Mouse (Mus musculus) heart, postnatal 36 days (tissue): ENCODE data around the gene Pde9a. TPM values are rescaled to one million over a fixed set of nuclear protein-coding genes. Genes with fewer than 3 reads are reported as not detected.

Source experiments
- DNase-seq, 2 experiments: peaks; one replicate each; pipeline ENCODE4 v3.0.0; 2021 to 2022
- intact Hi-C: fragments of 180-260 bp; cut with DNase I; formaldehyde crosslinking; loops from one replicate; pipeline ENCODE4 v1.15.1; 2025
- total RNA-seq, 2 experiments: library from RNA; stranded (reverse); gene quantifications; 2 replicates each; pipeline ENCODE4 v1.2.3; 2021

Pde9a gene
- total RNA-seq, 2 experiments from 2014 or later, result 5.2 to 6.1 TPM

DNA sequence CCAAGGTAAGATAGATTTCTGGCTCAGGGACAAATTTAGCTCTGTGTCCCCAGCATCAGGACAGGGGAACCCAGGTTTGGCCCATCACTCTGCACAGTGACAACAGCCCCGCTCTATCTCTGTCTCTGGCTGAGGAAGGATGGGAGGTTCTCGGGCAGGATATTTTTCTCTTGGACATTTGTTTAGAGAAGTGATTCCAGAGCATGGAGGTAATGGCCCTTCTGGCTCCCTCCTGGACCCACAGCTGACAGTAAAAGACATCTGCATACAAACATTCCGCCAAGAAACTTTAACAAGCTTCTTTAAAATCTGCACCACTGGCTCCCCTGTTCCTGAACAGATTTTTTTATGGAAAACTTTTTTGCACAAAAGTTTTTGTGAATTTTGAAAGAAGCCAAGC lies 67.5 kb downstream of the Pde9a start:
- intact Hi-C loops, result no loop called here
- DNase-seq, result peak in 1 of 2 experiments; percentile 33

GRCm38 (mm10) chr17:31454056-31454455 lies 68.0 kb downstream of the Pde9a start:
- DNase-seq, result no peak
- intact Hi-C loops, result no loop called here

GRCm38 (mm10) chr17:31456723-31457567 lies 70.9 kb downstream of the Pde9a start:
- peak; percentile 34 to 46 for DNase-seq
- intact Hi-C loops, result no loop called here

DNA sequence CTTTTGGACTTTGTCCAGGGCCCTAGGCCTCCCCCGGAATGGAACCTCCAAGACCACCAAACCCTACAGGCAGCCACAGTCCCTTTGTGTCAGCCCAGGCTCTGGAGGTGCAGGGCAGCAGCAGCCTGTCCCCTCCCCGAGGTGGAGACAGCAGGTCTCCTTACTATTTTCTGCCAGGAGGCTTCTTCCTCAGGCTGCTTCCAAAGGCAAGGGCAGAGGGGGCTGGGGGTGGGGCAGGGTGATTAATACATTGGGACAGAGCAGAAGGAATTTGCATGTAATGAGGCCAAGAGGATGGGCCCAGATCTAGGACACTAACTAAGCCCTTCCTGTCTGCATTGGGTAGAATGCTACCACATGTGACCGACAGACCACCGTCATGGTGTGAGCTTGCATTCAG lies 74.4 kb downstream of the Pde9a start:
- no peak for DNase-seq
- intact Hi-C loops, result no loop called here

GRCm38 (mm10) chr17:31462506-31462905 lies 76.5 kb downstream of the Pde9a start:
- no peak for DNase-seq
- intact Hi-C loops, result no loop called here

GRCm38 (mm10) chr17:31466854-31467253 lies 80.8 kb downstream of the Pde9a start:
- no peak for DNase-seq
- intact Hi-C loops, result no loop called here

- no peak for DNase-seq
- intact Hi-C loops, result no loop called here
Observed at GRCm38 (mm10) chr17:31468496-31468895, 82.5 kb downstream of the Pde9a start.

DNA sequence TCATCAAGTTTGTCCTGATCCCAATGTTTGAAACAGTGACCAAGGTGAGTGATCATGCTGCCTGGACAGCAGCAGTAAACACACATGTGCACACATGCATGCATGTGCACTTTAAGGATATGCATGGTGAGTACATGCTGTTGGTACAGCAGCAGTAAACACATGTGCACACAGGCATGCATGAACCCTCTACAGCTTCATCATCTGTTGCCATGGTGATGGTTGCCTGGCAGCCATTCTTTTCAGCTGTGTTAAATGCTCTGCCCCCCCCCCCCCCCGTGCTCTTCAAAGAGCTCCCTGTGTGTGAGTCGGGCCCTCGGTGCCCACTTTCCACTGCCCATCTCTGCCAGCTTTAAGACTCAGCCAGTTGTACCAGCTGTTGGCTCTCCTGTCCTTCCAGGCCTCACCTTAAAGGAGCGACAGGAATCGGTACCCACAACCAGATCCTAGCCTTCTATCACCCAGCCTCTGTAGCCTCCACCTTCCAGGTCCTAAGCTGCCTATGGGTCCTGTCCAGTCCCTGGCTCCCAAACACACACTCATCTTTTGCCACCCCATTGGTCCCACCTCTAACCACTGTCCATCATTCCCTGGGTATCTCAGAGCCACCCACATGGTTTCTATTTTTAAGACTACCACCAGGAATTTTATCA lies 84.9 kb downstream of the Pde9a start:
- intact Hi-C loops, result no loop called here
- no peak for DNase-seq

GRCm38 (mm10) chr17:31474388-31474787 lies 88.4 kb downstream of the Pde9a start:
- no peak for DNase-seq
- intact Hi-C loops, result no loop called here

- no peak for DNase-seq
- intact Hi-C loops, result no loop called here
Observed at GRCm38 (mm10) chr17:31478606-31479005, 92.6 kb downstream of the Pde9a start.

DNA sequence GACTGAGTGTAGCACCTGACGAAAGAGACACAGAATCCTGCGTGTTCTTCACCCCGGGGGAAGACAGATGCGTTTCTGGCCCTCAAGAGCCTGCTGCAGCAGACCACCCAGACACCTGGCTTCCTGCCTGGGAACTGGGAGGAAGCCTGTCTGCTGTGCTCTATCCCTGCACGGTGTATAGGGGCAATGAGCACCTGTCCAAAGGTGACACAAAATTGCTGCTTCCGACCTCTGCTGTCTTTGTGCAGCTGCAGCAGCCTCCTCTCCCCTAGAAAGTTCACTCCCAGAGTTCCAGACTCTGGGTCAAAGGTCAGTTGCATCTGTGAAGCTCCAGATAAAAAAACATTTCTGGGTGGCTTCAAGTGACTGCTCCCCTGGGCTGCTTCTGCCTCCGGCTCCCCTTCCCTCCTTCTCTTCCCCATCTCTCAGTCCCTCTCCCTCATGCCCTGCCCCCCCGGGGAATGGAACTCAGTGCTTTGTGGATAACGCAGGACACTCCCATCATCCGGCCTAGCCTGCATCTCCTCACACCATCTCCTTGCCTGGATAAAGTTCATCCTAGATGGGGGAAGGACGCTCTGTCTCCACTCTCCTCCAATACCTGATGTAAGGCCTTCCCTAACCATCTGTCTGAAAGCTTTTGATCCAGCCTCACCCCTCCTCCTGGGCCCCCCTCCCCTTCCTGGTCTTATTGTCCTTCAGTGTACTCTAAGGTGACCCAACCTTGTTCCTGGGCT lies 93.3 kb downstream of the Pde9a start:
- no peak for DNase-seq
- intact Hi-C loops, result no loop called here

GRCm38 (mm10) chr17:31486616-31487198 lies 100.7 kb downstream of the Pde9a start:
- no peak for DNase-seq
- intact Hi-C loops, result no loop called here

DNA sequence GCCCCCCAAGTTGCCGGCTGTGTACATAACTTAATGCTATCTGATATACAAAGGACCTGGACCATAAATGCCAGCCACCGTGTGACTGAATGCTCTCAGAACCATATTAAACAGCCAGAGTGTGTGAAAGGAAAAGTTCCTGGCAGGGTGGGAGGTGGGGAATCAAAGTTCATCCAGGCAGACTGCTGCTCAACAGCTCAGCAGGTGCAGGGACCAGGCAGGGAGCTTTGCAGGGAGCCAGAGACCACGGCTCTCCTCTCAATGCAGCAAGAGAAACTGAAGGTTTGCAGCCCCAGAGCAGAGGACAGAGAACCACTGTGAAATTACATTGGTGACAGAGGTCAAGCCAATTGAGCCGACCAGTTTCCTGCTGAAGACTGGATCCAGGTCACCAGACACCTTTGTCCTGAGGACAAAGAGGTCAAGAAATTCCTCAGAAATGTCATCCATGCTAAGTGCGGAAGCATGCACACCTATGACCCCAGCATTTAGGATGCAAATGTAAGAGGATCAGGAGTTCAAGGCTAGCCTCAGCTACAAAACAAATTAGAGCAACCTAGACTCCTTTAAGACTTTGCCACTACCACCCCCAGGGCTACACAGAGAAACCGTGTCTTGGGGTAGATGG lies 101.5 kb downstream of the Pde9a start:
- intact Hi-C loops, result no loop called here
- no peak for DNase-seq

DNA sequence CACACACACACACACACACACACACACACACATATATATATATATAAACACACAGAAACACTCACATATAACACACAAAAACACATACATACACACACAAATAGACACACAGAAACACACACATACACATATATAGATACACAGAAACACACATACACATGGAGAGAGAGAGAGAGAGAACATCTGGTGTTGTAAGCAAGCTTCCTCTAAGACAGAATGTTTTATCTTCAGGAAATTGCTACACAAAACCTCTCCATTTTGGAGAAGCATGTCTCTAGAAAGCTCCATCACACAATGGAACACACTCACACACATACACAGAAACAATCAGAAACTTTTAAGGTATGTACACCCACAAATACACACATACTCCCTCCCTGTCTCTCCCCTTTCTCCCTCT lies 105.3 kb downstream of the Pde9a start:
- DNase-seq, result no peak
- intact Hi-C loops, result loop anchor here (2.0 to 10.0 kb wide), 4 partner anchors 44 to 367 kb away; partner anchors contain the start of gene Tff3

DNA sequence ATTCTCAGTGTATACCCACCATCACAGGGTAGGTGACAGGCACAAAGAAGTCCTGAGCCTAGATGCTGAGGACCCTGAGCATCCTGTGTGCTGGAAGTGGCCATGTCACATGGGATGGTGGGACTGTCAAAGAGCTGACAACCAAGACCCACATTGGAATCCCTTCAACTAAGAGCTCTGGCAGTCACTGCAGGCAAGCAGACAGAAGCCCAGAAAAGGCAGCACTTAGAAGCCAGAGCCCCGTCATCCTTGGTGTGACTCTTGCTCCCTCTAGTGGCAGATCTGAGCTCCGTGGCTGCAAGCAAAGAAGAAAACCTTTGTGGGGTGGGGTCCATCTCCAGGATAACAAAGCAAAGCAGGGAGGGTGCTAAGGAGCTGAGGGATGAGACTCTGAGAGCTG lies 106.4 kb downstream of the Pde9a start:
- intact Hi-C loops, result loop anchor here (1.0 to 10.0 kb wide), 5 partner anchors 45 to 368 kb away; partner anchors contain the start of gene Tff3
- peak; percentile 71 to 75 for DNase-seq

GRCm38 (mm10) chr17:31494989-31495388 lies 109.0 kb downstream of the Pde9a start:
- intact Hi-C loops, result loop anchor here (5.0 to 10.0 kb wide), 3 partner anchors 48 to 370 kb away; partner anchors contain the start of gene Tff3

GRCm38 (mm10) chr17:31497726-31498125 lies 111.7 kb downstream of the Pde9a start:
- intact Hi-C loops, result loop anchor here (10.0 kb wide), 1 partner anchor 373 kb away; the partner anchor contains the start of gene Tff3
- no peak for DNase-seq

More at GRCm38 (mm10) chr17:31494989-31495388, 109.0 kb downstream of the Pde9a start:
- DNase-seq, result no peak

DNA sequence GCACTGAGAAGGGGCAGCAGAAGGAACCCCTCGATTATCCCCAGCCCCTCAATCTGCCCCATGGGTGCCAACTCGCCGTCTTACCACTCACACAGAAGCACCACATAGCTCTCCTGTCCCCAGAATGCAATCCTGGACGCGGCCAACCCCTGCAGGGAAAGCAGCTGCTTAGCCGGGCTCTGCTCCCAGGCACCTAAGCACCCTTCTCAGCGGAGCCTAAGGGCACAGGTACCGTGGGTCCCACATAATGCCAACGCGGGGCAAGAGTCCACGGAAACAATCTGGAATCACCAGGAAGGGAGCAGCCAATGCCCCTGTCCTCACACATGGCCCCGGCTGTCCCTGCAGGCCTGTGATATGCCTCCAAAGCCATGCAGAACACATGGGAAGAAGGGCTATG lies 113.7 kb downstream of the Pde9a start:
- DNase-seq, result no peak
- intact Hi-C loops, result loop anchor here (10.0 kb wide), 1 partner anchor 375 kb away; the partner anchor contains the start of gene Tff3

DNA sequence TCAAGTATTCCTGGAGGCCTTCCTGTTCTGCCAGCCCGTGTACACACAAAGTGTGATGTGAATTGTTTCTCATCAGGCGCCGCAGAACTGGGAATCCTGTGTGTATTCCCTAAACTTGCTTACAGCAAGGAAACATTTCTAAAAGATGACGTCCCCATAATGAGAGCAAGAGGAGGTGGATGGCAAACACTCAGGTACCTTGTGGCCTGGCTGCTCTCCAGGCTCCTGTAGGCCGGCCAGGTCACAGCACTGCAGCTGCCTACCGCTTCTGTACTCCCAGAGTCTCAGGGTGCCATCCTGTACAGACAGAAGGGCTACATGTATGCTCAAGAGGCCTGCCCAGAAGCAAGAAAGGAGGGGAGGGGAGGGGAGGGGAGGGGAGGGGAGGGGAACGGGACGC lies 114.4 kb downstream of the Pde9a start:
- intact Hi-C loops, result no loop called here
- DNase-seq, result no peak

DNA sequence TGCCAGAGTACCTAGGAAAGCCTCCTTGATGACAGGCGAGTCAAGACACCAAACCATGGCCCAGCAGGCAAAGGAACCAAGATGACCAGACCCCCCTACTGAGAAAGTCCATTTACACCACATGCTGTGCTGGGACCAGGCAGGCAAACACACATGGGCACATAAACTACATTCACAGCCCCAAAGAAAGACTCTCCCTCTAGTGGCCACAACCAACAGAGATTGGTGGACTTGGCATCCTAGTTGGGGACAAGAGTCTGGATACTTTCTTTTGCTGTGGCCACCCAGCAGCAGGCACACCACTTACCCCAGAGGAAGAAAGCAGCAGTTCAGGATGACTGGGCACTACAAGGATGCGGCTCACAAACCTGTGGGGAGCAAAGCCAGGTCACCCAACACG lies 114.9 kb downstream of the Pde9a start:
- intact Hi-C loops, result no loop called here
- no peak for DNase-seq
